Mouse (Mus musculus) midbrain, postnatal 0 days (tissue): ENCODE results near the gene Tmem233. TPM values are rescaled to one million over a fixed set of nuclear protein-coding genes. Genes with fewer than 3 reads are reported as not detected.

Source experiments
- ATAC-seq: fragments of 200-750 bp; cut with Nextera tagmentation; 2 replicates; pipeline ENCODE4 v1.8.0; 2017; ENCODE audit warnings: moderate number of reproducible peaks, mild to moderate bottlenecking, moderate TSS enrichment, moderate library complexity; ENCODE audit not compliant: low FRiP score
- DNase-seq: peaks from one replicate; pipeline ENCODE4 v3.0.0-alpha.2; 2015; ENCODE audit warnings: low spot score
- H3K27ac ChIP-seq: fragments of 300-500 bp; sonication (generic); 2 replicates; pipeline ENCODE4 v1.5.1; 2014; ENCODE audit warnings: low read depth, mild to moderate bottlenecking, low read length, mixed read lengths
- H3K27me3 ChIP-seq: fragments of 300-500 bp; sonication (generic); 2 replicates; pipeline ENCODE4 v1.6.1; 2014; ENCODE audit warnings: low read length, control low read depth, mixed read lengths; ENCODE audit not compliant: insufficient read depth
- H3K36me3 ChIP-seq: fragments of 300-500 bp; sonication (generic); 2 replicates; pipeline ENCODE4 v1.6.1; 2014; ENCODE audit warnings: low read length, control low read depth, mixed read lengths; ENCODE audit not compliant: insufficient read depth
- H3K4me1 ChIP-seq: fragments of 300-500 bp; sonication (generic); 2 replicates; pipeline ENCODE4 v1.6.1; 2014; ENCODE audit warnings: mild to moderate bottlenecking, control low read depth, antibody characterized with exemption, low read length, mixed read lengths; ENCODE audit not compliant: insufficient read depth
- H3K4me2 ChIP-seq: fragments of 300-500 bp; sonication (generic); 2 replicates; pipeline ENCODE4 v1.6.1; 2014; ENCODE audit warnings: low read depth, mild to moderate bottlenecking, low read length, mixed read lengths; ENCODE audit not compliant: poor library complexity, severe bottlenecking
- H3K4me3 ChIP-seq: fragments of 300-500 bp; sonication (generic); 2 replicates; pipeline ENCODE4 v1.5.1; 2014; ENCODE audit warnings: low read depth, mild to moderate bottlenecking, low read length, moderate library complexity
- H3K9ac ChIP-seq: fragments of 300-500 bp; sonication (generic); replicated peaks from 2 replicates; pipeline ENCODE4 v1.6.1; 2014; ENCODE audit warnings: mild to moderate bottlenecking, low read length, moderate library complexity, mixed read lengths; ENCODE audit not compliant: poor library complexity, severe bottlenecking
- H3K9me3 ChIP-seq: fragments of 300-500 bp; sonication (generic); 2 replicates; pipeline ENCODE4 v1.6.1; 2016; ENCODE audit warnings: low read length, control low read depth
- CTCF ChIP-seq: IDR thresholded peaks from 2 replicates; pipeline ENCODE4 v1.5.1; 2016; ENCODE audit warnings: antibody characterized with exemption, mild to moderate bottlenecking
- WGBS: fragments of 180-500 bp; shearing (Covaris S2); extraction: QIAGEN DNeasy Blood & Tissue Kit; methylation state at CpG from one replicate; pipeline ENCODE4 v1.1.7; 2014; 5-methylcytosine and 5-hydroxymethylcytosine counted together
- polyA plus RNA-seq: library from polyadenylated mRNA; unstranded; fragments of >200 nt; fragmentation: Nextera tagmentation; extraction: Ambion mirVana; gene quantifications from 2 replicates; pipeline ENCODE4 v1.2.1, GENCODE M21; 2015
- total RNA-seq: library from RNA; depleted of rRNA; stranded (reverse); fragments of >200 nt; gene quantifications from 2 replicates; pipeline ENCODE4 v1.2.3, GENCODE M21; 2014

The Tmem233 gene
- total and polyA plus RNA-seq, 2 experiments from 2014 or later: not detected

DNA sequence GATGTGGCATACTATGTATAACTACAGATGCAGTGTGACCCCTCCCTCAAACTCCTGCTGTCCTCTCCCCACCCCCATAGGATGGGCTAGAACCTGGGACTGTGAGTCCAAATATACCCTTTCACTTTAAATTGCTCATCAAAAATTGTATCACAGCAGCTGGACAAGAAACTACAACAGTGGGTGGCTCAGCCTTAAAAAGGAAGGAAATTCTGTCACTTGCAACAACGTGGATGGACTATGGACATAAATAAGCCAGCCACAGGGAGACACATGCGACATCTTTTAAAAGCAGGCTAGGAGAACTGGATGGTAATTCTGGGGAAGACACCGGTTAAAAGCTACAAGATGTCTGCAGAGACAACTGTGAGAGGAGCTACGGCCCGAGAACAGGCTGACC, 66.5 kb downstream of the Tmem233 start:
- no peak overlapping the region for H3K4me3 ChIP-seq
- ATAC-seq (no peak), DNase-seq (no peak)
- no peaks in the 10 kb centered on the region for H3K27me3 ChIP-seq
- H3K9me3 ChIP-seq: no peaks in the 10 kb centered on the region
- H3K4me2 ChIP-seq: no peak overlapping the region
- TF ChIP-seq CTCF: no peak
- no peak overlapping the region for H3K27ac ChIP-seq
- no peaks in the 10 kb centered on the region for H3K4me1 ChIP-seq
- H3K9ac ChIP-seq: no peak overlapping the region
- peaks cover 78% of the 10 kb centered on the region for H3K36me3 ChIP-seq
- WGBS: 96% methylated on average over 5 of the region's 5 CpGs

DNA sequence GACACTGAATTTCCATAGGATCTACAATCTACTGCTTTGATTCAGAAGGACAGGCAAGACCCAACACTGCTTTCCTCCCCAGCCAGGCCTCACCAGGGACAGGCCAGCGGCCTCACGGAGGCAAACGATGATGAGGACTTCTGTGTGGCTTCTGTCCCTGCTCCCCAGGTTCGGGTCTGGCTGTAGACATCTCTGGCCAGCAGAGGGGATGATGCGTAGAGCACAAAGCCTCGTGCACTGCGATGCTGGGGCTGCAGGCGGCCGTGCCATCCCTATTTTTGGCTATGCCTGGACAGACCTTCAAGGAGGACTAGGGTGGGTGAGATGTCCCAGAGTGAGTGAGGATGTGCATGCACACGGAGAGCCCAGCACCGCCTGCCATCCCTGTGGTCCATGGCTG, 68.8 kb downstream of the Tmem233 start:
- no peaks in the 10 kb centered on the region for H3K9me3 ChIP-seq
- H3K27me3 ChIP-seq: no peaks in the 10 kb centered on the region
- DNase-seq: no peak
- WGBS: 94% methylated on average over 11 of the region's 11 CpGs
- no peak for TF ChIP-seq CTCF
- peaks cover 60% of the 10 kb centered on the region for H3K36me3 ChIP-seq
- H3K4me2 ChIP-seq: no peak overlapping the region
- H3K9ac ChIP-seq: no peak overlapping the region
- H3K4me3 ChIP-seq: no peak overlapping the region
- no peaks in the 10 kb centered on the region for H3K4me1 ChIP-seq
- ATAC-seq: no peak
- no peak overlapping the region for H3K27ac ChIP-seq

DNA sequence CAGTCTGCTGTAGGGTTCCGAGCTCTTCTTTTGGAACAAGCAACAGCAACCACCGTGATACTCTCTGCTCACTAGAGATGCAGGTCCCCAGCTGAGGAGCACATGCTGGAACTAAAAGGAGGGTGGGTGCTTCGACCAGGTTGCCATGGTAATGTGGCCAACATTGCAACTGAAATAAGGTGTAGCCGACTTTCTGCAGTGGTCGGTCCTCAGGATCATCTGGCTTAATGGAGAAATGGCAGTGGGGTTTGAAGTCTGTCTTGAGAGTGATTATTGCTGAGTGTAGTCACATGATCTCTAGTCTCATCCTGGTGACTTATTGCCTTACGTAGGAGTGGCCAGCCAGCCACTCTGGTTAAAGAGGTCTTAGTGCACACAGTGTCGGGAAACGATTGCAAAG, 69.2 kb downstream of the Tmem233 start:
- no peaks in the 10 kb centered on the region for H3K4me1 ChIP-seq
- no peak overlapping the region for H3K4me3 ChIP-seq
- no peak for TF ChIP-seq CTCF
- H3K27me3 ChIP-seq: no peaks in the 10 kb centered on the region
- no peak overlapping the region for H3K27ac ChIP-seq
- ATAC-seq (no peak), DNase-seq (no peak)
- WGBS: 72% methylated on average over 8 of the region's 8 CpGs
- no peak overlapping the region for H3K4me2 ChIP-seq
- peaks cover 56% of the 10 kb centered on the region for H3K36me3 ChIP-seq
- no peak overlapping the region for H3K9ac ChIP-seq
- H3K9me3 ChIP-seq: no peaks in the 10 kb centered on the region

DNA sequence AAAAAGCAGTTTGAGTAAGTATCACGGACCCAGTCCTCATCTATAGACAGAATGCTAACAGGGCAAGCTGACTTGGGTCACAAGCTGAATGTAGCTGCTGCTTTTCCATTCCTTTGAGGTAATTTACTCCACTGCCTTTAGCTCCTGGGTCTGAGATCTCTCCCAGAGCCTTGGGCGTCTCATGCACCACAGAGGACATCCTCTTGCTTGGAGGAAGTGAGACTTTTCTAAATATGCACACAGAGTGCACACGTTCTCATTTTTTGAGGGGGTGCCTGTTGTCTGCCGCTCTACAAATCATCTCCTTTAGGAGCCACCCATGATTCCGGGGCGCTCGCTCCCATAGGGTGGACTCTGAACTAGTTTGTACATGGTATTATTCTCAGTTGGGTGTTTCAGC, 70.5 kb downstream of the Tmem233 start:
- Histone ChIP-seq H3K36me3 (peaks cover 45% of the 10 kb centered on the region), H3K9ac (no peak overlapping the region), H3K27ac (no peak overlapping the region), H3K4me2 (no peak overlapping the region), H3K27me3 (no peaks in the 10 kb centered on the region), H3K4me3 (no peak overlapping the region), H3K4me1 (no peaks in the 10 kb centered on the region), H3K9me3 (no peaks in the 10 kb centered on the region)
- ATAC-seq: no peak
- no peak for DNase-seq
- 85% methylated on average over 7 of the region's 7 CpGs for WGBS
- no peak for TF ChIP-seq CTCF

DNA sequence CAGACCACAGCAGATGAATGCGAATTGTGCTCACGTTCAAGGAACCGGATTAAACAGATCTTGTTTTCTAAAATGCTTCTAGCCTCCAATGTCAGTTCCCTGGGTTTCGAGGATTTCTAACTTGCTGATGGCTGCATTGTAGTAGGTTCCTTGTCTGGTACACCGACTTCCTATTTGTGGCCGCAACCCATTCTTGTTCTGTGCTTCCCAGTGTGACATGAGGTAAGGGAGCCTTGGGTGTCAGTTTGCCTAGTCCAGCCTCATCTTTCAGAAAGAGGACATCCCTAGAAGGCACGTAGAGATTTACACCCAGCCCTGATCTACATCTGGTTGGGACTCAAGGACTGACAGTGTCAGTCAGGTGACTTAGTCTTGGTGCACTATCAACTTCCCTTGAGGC, 71.3 kb downstream of the Tmem233 start:
- WGBS: 93% methylated on average over 7 of the region's 7 CpGs
- no peak overlapping the region for H3K4me3 ChIP-seq
- no peak for ATAC-seq
- H3K4me1 ChIP-seq: no peaks in the 10 kb centered on the region
- H3K27ac ChIP-seq: no peak overlapping the region
- no peaks in the 10 kb centered on the region for H3K9me3 ChIP-seq
- no peak overlapping the region for H3K9ac ChIP-seq
- H3K27me3 ChIP-seq: no peaks in the 10 kb centered on the region
- H3K36me3 ChIP-seq: peaks cover 37% of the 10 kb centered on the region
- TF ChIP-seq CTCF: no peak
- DNase-seq: no peak
- no peak overlapping the region for H3K4me2 ChIP-seq

DNA sequence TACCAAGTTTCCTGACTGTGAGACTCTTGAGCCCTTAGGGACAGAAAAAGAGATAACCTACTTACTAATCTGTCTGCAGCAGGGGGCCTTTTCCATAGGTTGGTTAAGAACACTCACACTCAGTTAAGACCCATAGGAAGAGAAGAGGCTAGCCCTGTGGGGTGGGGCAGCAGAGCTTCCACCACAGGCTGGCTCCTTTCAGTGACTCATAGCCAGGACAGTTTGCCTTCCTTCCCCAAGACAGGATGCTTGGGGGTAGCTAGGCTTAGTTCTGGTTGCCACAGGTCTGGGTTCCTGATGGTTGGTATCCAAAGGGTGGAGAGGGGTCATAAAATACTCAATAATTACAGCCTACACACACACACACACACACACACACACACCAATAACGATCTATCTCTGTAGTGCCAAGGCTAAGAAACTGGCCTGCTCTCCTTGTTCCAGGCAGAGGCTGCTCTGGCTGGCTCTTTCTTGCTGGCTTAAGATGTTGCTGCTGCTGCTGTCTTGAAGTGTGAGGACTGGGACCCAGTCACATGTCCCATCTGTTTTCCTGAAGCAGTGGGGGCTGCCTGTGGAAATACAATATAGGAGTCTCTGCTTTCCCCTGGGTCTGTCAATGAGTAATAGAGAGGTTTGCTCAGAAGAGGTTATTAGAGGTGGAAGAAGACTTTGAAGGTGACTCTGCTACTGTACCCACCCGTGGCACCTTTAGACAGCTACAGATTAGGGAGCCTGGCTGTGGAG, 73.0 kb downstream of the Tmem233 start:
- H3K27ac ChIP-seq: no peak overlapping the region
- no peak overlapping the region for H3K9ac ChIP-seq
- no peak overlapping the region for H3K4me3 ChIP-seq
- DNase-seq (no peak), ATAC-seq (no peak)
- H3K36me3 ChIP-seq: peaks cover 28% of the 10 kb centered on the region
- no peak overlapping the region for H3K4me2 ChIP-seq
- H3K27me3 ChIP-seq: no peaks in the 10 kb centered on the region
- TF ChIP-seq CTCF: no peak
- no peaks in the 10 kb centered on the region for H3K9me3 ChIP-seq
- 77% methylated on average over 2 of the region's 2 CpGs for WGBS
- no peaks in the 10 kb centered on the region for H3K4me1 ChIP-seq
